Mouse (Mus musculus) liver, adult 2 months (tissue): ENCODE results near the gene Fhit.

Experiments
- CTCF ChIP-seq: fragments of 200-500 bp; IDR thresholded peaks from 2 replicates; pipeline ENCODE4 v1.5.1; 2011; ENCODE audit warnings: low read depth, low read length, control low read depth
- POLR2A ChIP-seq: fragments of 200-500 bp; IDR thresholded peaks from 2 replicates; pipeline ENCODE4 v1.6.1; 2011; ENCODE audit warnings: low read length, control low read depth; ENCODE audit not compliant: insufficient read depth; ENCODE audit errors: extremely low read depth

DNA sequence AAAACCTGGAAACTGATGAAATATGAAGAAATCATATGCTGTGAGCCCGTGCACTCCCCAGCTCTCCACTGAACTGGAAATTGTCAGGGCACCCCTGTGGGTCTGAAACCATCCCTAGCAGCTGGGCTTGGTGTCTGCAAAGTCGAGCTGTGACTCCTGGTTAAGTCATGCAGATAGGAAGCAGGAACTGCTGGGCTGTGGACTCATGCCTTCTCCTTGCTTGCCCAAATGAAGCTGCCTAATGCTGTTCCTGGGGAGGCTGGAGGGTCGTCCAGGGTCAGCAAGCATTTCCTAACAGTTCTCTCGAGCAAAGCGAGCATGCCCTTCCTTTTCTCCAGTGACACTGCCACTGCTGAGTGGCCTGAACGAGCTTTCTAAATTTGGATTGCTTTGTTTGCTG lies 607.1 kb downstream of the Fhit start:
- TF ChIP-seq CTCF (no peak), POLR2A (no peak)
